Mouse (Mus musculus) bone marrow macrophage, adult 2 months (primary cell): ENCODE results near the gene Mcf2. TPM values are rescaled to one million over a fixed set of nuclear protein-coding genes. Genes with fewer than 3 reads are reported as not detected.
A peak's percentile ranks its signal among the peaks of the same experiment; 100 is the strongest.

Experiments used
- H3K27ac ChIP-seq: 2 replicates; pipeline ENCODE4 v1.5.1; 2012; ENCODE audit warnings: low read depth, low read length; ENCODE audit not compliant: insufficient read depth
- H3K4me1 ChIP-seq: 2 replicates; pipeline ENCODE4 v1.6.1; 2012; ENCODE audit warnings: low read length; ENCODE audit not compliant: control insufficient read depth, insufficient read depth
- H3K4me3 ChIP-seq: 2 replicates; pipeline ENCODE4 v1.5.1; 2012; ENCODE audit warnings: mild to moderate bottlenecking, low read length, moderate library complexity; ENCODE audit not compliant: insufficient read depth
- CTCF ChIP-seq: IDR thresholded peaks from 2 replicates; pipeline ENCODE4 v1.5.1; 2012; ENCODE audit warnings: low read depth, mild to moderate bottlenecking, low read length, moderate library complexity
- POLR2A ChIP-seq: IDR thresholded peaks from 2 replicates; pipeline ENCODE4 v1.6.1; 2012; ENCODE audit warnings: mild to moderate bottlenecking, low read depth, low read length, borderline replicate concordance
- polyA plus RNA-seq: library from polyadenylated mRNA; stranded (reverse); fragments of >200 nt; gene quantifications from 2 replicates; pipeline ENCODE4 v1.2.4, GENCODE M21; 2012; ENCODE audit not compliant: missing spikeins, insufficient read depth, insufficient read length

The Mcf2 gene
- polyA plus RNA-seq, 1 experiment = not detected

DNA sequence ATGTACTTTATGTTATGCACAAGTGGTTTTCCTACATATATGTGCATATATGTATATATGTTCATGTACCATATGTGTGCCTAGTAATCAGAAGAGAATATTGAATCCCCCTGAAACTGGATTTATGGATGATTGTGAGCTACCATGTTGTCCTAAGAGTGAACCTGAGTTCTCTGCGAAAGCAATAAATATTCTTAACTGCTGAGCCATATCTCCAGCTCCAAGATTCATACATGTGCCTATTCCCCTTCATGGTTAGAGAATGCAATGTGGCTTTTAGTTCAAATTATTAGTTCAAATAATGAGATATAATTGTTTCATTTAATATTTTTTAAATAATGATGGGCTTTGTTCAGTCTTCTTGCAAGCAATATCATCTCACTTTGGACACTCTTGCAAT, 124.1 kb downstream of the Mcf2 start:
- Histone ChIP-seq H3K4me1 (no peaks in the 10 kb centered on the region), H3K27ac (no peak overlapping the region), H3K4me3 (no peak overlapping the region)
- TF ChIP-seq CTCF = no peak
- no peak for TF ChIP-seq POLR2A

GRCm38 (mm10) chrX:60026654-60027053, 152.2 kb downstream of the Mcf2 start:
- Histone ChIP-seq H3K27ac (no peak overlapping the region), H3K4me3 (no peak overlapping the region), H3K4me1 (peaks cover 8% of the 10 kb centered on the region; the same call in 1 of the 2 replicates)
- TF ChIP-seq CTCF (no peak), POLR2A (no peak)

- Histone ChIP-seq H3K27ac (peak overlapping the region; percentile 43), H3K4me1 (peaks cover 8% of the 10 kb centered on the region; the same call in 1 of the 2 replicates), H3K4me3 (no peak overlapping the region)
- TF ChIP-seq POLR2A = no peak
- no peak for TF ChIP-seq CTCF
These were observed 157.3 kb downstream of the Mcf2 start for GRCm38 (mm10) chrX:60021595-60021994.

- peaks cover 8% of the 10 kb centered on the region; the same call in 1 of the 2 replicates for H3K4me1 ChIP-seq
- TF ChIP-seq POLR2A (no peak), CTCF (no peak)
- no peak overlapping the region for H3K4me3 ChIP-seq
- H3K27ac ChIP-seq = no peak overlapping the region
These were observed 157.9 kb downstream of the Mcf2 start for GRCm38 (mm10) chrX:60021007-60021406.

DNA sequence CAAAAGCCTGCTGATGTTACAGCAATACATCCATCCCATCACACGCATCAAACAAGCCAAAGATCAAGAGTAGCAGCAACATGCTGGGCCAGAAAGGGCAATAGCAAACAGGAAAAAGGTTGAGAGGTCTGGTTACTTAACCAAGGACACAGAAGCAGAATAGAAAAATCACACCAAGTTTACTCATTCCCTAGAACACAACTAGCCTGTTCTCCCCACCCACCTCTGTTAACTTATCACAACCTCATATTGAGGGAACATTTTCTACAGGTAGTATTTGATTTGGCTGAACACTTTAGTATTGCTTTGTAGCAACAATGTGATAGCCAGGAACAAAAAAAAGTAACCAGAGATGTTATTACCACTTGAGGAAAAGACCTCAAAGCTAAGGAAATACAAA, 164.3 kb downstream of the Mcf2 start:
- TF ChIP-seq CTCF (no peak), POLR2A (no peak)
- H3K4me1 ChIP-seq = no peaks in the 10 kb centered on the region
- H3K4me3 ChIP-seq = no peak overlapping the region
- no peak overlapping the region for H3K27ac ChIP-seq

DNA sequence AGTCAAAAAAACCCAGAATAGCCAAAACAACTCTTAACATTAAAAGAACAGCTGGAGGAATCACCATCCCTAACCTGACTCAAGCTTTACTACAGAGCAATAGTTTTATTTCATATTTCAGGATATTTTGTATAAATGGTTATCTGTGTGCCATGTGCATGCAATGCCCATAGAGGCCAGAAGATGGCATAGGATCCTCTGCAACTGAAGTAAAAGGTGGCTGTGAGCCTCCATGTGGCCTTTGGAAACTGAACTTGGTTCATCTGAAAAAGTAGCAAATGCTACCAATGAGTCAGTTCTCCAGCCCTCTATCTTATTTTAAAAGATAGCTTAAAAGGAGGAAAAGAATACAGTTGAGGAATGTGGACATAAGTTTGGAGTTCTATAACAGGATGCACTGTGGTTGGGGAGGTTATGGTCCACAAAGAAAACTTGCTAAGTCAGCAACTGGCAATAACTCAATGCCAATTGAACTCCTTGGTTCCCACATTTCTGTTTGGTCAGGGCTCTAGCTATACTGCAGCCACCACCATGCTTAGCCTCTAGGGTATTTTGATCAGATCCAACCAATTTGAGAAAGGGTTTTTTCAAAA, 165.7 kb downstream of the Mcf2 start:
- Histone ChIP-seq H3K4me3 (no peak overlapping the region), H3K4me1 (no peaks in the 10 kb centered on the region), H3K27ac (no peak overlapping the region)
- TF ChIP-seq POLR2A (no peak), CTCF (no peak)

Other genes starting within 250 kb of the Mcf2 start
- 0.77 and 1.2 TPM in 2 replicates for gene F9, start 179.6 kb downstream of the Mcf2 start, polyA plus RNA-seq